Mouse (Mus musculus) stomach, postnatal 0 days (tissue): ENCODE measurements around the gene Foxp1.

Experiments
- CTCF ChIP-seq: IDR thresholded peaks from 2 replicates; pipeline ENCODE4 v1.5.1; 2016; ENCODE audit warnings: antibody characterized with exemption, low read depth, mild to moderate bottlenecking, moderate library complexity
- EP300 ChIP-seq: optimal IDR thresholded peaks from 2 replicates; pipeline ENCODE3; 2016; ENCODE audit warnings: antibody characterized with exemption

- TF ChIP-seq CTCF (no peak), EP300 (no peak)
These were observed 317.5 kb downstream of the Foxp1 start for GRCm38 (mm10) chr6:99204780-99205586.
